Mouse (Mus musculus): ENCODE data around the gene Macrod1. TPM values are rescaled to one million over a fixed set of nuclear protein-coding genes. Genes with fewer than 3 reads are reported as not detected.
"Not testable (repeated sequence)": the region's sequence is repeated elsewhere in the genome, so short reads cannot be mapped to it uniquely, and the experiment has no call there.

Gene Macrod1
- polyA plus RNA-seq, 1 experiment from 2014 or later, result 12.3 TPM

- Histone ChIP-seq H3K27me3 (no peaks in the 10 kb centered on the region), H3K4me1 (replicated peaks) (peaks cover 11% of the 10 kb centered on the region), H3K27ac (no peak overlapping the region), H3K4me3 (replicated peaks) (no peak overlapping the region), H3K9me3 (no peaks in the 10 kb centered on the region), H3K9ac (replicated peaks) (no peak overlapping the region), H3K4me2 (no peak overlapping the region), H3K36me3 (peaks cover 82% of the 10 kb centered on the region)
- no peak for ATAC-seq (ENCODE audit: insufficient number of reproducible peaks, insufficient read depth, low FRiP score, low TSS enrichment, low read depth)
- 90% methylated on average over 5 of the region's 5 CpGs for WGBS
Observed at GRCm38 (mm10) chr19:7034006-7034405, 22.6 kb upstream of the Macrod1 start.

DNA sequence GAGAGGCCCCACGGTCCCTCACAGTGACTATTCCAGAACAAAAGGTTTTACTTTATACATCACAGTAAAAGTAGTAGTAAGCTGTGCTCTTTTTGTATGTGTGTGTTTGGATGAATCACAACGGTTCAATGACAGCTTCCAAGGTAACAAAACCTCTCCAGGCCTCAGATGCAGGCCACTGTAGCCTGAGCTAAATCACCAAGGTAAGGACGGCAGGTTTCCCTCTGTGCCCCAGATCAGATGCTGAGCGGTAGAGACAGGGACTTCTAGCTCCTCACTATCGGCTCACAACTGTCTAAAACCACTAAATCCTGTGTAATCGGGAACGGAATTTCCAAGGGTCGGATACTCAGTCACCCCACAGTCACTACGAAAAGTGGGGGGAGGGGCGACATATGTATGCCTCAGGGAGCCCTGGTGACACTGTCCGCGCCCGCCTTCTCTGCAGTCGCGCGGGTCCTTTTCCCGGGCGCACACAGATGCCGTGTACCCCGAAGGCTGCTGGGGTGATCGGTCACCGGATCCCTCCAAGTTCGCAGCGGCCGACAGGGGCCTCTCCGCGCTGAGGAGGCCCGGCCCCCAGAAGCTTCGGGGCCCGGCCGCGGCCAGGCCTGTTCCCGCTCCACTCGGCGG lies 17.4 kb upstream of the Macrod1 start:
- H3K27me3 ChIP-seq, result no peaks in the 10 kb centered on the region
- H3K4me3 ChIP-seq (replicated peaks), result peak overlapping the region; percentile 89
- WGBS, result 1% methylated on average over 34 of the region's 35 CpGs
- H3K4me1 ChIP-seq (replicated peaks), result peaks cover 17% of the 10 kb centered on the region
- H3K9ac ChIP-seq (replicated peaks), result peak overlapping the region; percentile 93
- no peaks in the 10 kb centered on the region for H3K9me3 ChIP-seq
- H3K36me3 ChIP-seq, result peaks cover 32% of the 10 kb centered on the region
- peak overlapping the region; percentile 81 for H3K4me2 ChIP-seq
- ATAC-seq (ENCODE audit: insufficient number of reproducible peaks, insufficient read depth, low FRiP score, low TSS enrichment, low read depth), result peak; percentile 2
- H3K27ac ChIP-seq, result peak overlapping the region; percentile 93

DNA sequence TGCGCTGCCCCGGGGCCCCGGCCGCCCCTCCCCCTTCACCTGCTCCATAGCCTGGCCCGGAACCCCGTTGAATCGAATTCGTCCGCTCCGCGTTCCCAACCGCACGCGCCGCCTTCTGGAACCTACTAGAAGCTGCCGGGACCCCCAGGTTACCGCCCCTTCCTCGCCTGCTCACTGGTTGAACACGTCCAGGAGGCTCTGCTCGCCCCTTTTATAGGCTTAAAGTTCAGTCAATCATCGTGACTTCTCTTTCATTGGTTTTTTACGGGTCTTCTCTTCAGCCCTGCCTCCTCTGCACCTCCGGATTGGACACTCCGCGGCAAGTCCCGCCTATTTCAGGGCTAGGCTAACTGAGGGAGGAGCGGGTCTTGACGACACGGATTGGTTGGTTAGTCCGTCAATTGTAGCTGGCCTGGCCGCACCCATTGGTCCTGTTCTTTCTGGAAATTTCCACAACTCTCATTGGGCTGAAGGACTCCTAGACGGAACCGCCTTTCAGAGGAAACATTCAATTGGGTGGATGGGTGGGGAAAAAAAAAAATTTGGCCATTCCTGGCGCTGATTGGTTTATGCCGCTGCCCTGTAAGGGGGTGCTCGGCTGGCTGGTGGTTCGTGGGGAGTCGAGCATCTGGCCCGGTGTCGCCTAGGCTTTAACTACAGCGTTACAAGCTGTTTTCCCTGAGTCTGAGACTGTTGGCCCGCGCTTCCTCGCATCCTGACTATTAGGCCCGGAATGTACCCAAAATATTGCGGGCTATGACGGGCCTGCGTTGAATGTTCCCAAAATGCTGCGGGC lies 16.6 kb upstream of the Macrod1 start, which contains the start of gene Stip1:
TSS of gene Stip1 (minus strand) at position 127 of the 796 bp plus-strand sequence.
- Histone ChIP-seq H3K27ac (peak within 1 kb of the TSS; percentile 96), H3K4me2 (peak within 1 kb of the TSS; percentile 81), H3K4me3 (replicated peaks) (peak within 1 kb of the TSS; percentile 89), H3K9ac (replicated peaks) (peak within 1 kb of the TSS; percentile 93), H3K36me3 (peaks cover 25% of the 10 kb centered on the region), H3K4me1 (replicated peaks) (peaks cover 17% of the 10 kb centered on the region), H3K27me3 (no peaks in the 10 kb centered on the region), H3K9me3 (no peaks in the 10 kb centered on the region)
- WGBS, result under 1% methylated on average over 49 of the region's 49 CpGs
- ATAC-seq (ENCODE audit: insufficient number of reproducible peaks, insufficient read depth, low FRiP score, low TSS enrichment, low read depth), result peak; percentile 98

GRCm38 (mm10) chr19:7040637-7041130 lies 15.9 kb upstream of the Macrod1 start:
- H3K9ac ChIP-seq (replicated peaks), result peak overlapping the region; percentile 71
- peaks cover 19% of the 10 kb centered on the region for H3K36me3 ChIP-seq
- H3K27me3 ChIP-seq, result no peaks in the 10 kb centered on the region
- ATAC-seq (ENCODE audit: insufficient number of reproducible peaks, insufficient read depth, low FRiP score, low TSS enrichment, low read depth), result 0 out of 2 replicates have a peak, but pooled peaks have one; percentile 0
- H3K4me2 ChIP-seq, result peak overlapping the region; percentile 81
- H3K27ac ChIP-seq, result peak overlapping the region; percentile 96
- 29% methylated on average over 13 of the region's 13 CpGs for WGBS
- H3K4me1 ChIP-seq (replicated peaks), result peaks cover 17% of the 10 kb centered on the region
- no peaks in the 10 kb centered on the region for H3K9me3 ChIP-seq
- peak overlapping the region; percentile 89 for H3K4me3 ChIP-seq (replicated peaks)

- Histone ChIP-seq H3K4me3 (replicated peaks) (no peak overlapping the region), H3K4me2 (peak overlapping the region; percentile 81), H3K27me3 (no peaks in the 10 kb centered on the region), H3K4me1 (replicated peaks) (peaks cover 17% of the 10 kb centered on the region), H3K36me3 (peaks cover 18% of the 10 kb centered on the region), H3K27ac (peak overlapping the region; percentile 96), H3K9ac (replicated peaks) (no peak overlapping the region), H3K9me3 (no peaks in the 10 kb centered on the region)
- ATAC-seq (ENCODE audit: insufficient number of reproducible peaks, insufficient read depth, low FRiP score, low TSS enrichment, low read depth), result no peak
- 88% methylated on average over 2 of the region's 2 CpGs for WGBS
Observed at GRCm38 (mm10) chr19:7041171-7041570, 15.4 kb upstream of the Macrod1 start.

- H3K9me3 ChIP-seq, result no peaks in the 10 kb centered on the region
- H3K27me3 ChIP-seq, result no peaks in the 10 kb centered on the region
- no peak overlapping the region for H3K27ac ChIP-seq
- ATAC-seq (ENCODE audit: insufficient number of reproducible peaks, insufficient read depth, low FRiP score, low TSS enrichment, low read depth), result no peak
- no peaks in the 10 kb centered on the region for H3K36me3 ChIP-seq
- no peak overlapping the region for H3K4me2 ChIP-seq
- peaks cover 6% of the 10 kb centered on the region for H3K4me1 ChIP-seq (replicated peaks)
- H3K9ac ChIP-seq (replicated peaks), result no peak overlapping the region
- no peak overlapping the region for H3K4me3 ChIP-seq (replicated peaks)
- WGBS, result 65% methylated on average over 4 of the region's 4 CpGs
Observed at GRCm38 (mm10) chr19:7044279-7044678, 12.3 kb upstream of the Macrod1 start.

- no peak overlapping the region for H3K4me2 ChIP-seq
- WGBS, result 31% methylated on average over 4 of the region's 4 CpGs
- no peak overlapping the region for H3K4me3 ChIP-seq (replicated peaks)
- H3K9ac ChIP-seq (replicated peaks), result no peak overlapping the region
- no peaks in the 10 kb centered on the region for H3K36me3 ChIP-seq
- no peaks in the 10 kb centered on the region for H3K27me3 ChIP-seq
- peaks cover 6% of the 10 kb centered on the region for H3K4me1 ChIP-seq (replicated peaks)
- no peak overlapping the region for H3K27ac ChIP-seq
- no peak for ATAC-seq (ENCODE audit: insufficient number of reproducible peaks, insufficient read depth, low FRiP score, low TSS enrichment, low read depth)
- no peaks in the 10 kb centered on the region for H3K9me3 ChIP-seq
Observed at GRCm38 (mm10) chr19:7044706-7045105, 11.9 kb upstream of the Macrod1 start.

DNA sequence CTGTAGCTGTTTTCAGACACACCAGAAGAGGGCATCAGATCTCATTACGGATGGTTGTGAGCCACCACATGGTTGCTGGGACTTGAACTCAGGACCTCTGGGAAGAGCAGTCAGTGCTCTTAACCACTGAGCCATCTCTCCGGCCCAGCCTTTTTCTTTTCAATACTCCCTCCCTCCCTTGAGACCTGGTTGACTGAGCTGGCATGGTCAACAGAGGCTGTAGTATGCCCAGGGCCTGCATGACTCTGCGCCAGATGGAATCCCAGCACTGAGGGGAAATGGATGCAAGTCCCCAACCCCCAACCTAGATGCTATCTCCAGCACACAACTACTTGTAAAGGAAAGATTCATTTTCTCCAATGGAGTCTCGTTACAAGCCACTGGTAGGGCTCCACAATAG lies 3.2 kb upstream of the Macrod1 start:
- 85% methylated on average over 4 of the region's 4 CpGs for WGBS

GRCm38 (mm10) chr19:7054772-7055171 lies 1.8 kb upstream of the Macrod1 start:
- Histone ChIP-seq H3K27ac (no peak overlapping the region), H3K4me1 (replicated peaks) (peaks cover 29% of the 10 kb centered on the region), H3K9ac (replicated peaks) (no peak overlapping the region), H3K4me2 (no peak overlapping the region), H3K27me3 (peaks cover 28% of the 10 kb centered on the region), H3K9me3 (no peaks in the 10 kb centered on the region), H3K36me3 (no peaks in the 10 kb centered on the region), H3K4me3 (replicated peaks) (no peak overlapping the region)
- no peak for ATAC-seq (ENCODE audit: insufficient number of reproducible peaks, insufficient read depth, low FRiP score, low TSS enrichment, low read depth)
- 54% methylated on average over 10 of the region's 10 CpGs for WGBS

More for the DNA sequence above, 3.2 kb upstream of the Macrod1 start:
- not testable (repeated sequence) for H3K4me2 ChIP-seq; ATAC-seq (ENCODE audit: insufficient number of reproducible peaks, insufficient read depth, low FRiP score, low TSS enrichment, low read depth); H3K9ac ChIP-seq (replicated peaks); H3K36me3 ChIP-seq; H3K9me3 ChIP-seq; H3K4me3 ChIP-seq (replicated peaks); H3K27ac ChIP-seq
- peaks cover 23% of the 10 kb centered on the region for H3K27me3 ChIP-seq
- peaks cover 26% of the 10 kb centered on the region for H3K4me1 ChIP-seq (replicated peaks)

DNA sequence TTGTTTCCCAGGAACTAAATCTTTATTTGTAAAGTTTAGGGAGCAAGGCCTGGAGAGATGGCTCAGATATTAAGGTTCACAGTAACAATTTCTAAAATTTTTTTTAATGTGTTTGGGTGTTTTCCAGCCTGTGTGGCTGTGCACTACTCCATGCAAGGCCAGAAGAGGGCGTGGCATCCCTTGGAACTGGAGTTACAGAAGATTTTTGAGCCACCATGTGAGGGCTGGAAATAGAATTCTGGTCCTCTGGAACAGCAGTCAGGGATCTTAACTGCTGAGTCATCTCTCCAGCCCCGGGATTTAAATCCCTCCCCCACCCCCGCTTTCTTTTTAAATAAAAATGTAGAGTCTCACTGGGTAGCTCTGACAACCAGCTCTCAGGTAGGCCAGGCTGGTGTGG lies 1.4 kb upstream of the Macrod1 start:
- WGBS, result 45% methylated on average over 3 of the region's 3 CpGs
- Histone ChIP-seq H3K27me3 (peaks cover 32% of the 10 kb centered on the region), H3K4me3 (replicated peaks) (no peak overlapping the region), H3K4me2 (no peak overlapping the region), H3K27ac (no peak overlapping the region), H3K36me3 (no peaks in the 10 kb centered on the region), H3K9ac (replicated peaks) (no peak overlapping the region), H3K9me3 (no peaks in the 10 kb centered on the region), H3K4me1 (replicated peaks) (peaks cover 29% of the 10 kb centered on the region)
- no peak for ATAC-seq (ENCODE audit: insufficient number of reproducible peaks, insufficient read depth, low FRiP score, low TSS enrichment, low read depth)

- Histone ChIP-seq H3K27me3 (peaks cover 33% of the 10 kb centered on the region), H3K9ac (replicated peaks) (peak overlapping the region; percentile 77), H3K4me3 (replicated peaks) (peak overlapping the region; percentile 74), H3K36me3 (no peaks in the 10 kb centered on the region), H3K4me1 (replicated peaks) (peaks cover 29% of the 10 kb centered on the region), H3K27ac (0 out of 2 replicates have a peak overlapping the region, but pooled peaks have one; percentile 41), H3K4me2 (peak overlapping the region; percentile 100), H3K9me3 (no peaks in the 10 kb centered on the region)
- ATAC-seq (ENCODE audit: insufficient number of reproducible peaks, insufficient read depth, low FRiP score, low TSS enrichment, low read depth), result peak; percentile 39
- WGBS, result 5% methylated on average over 16 of the region's 16 CpGs
Observed at GRCm38 (mm10) chr19:7057126-7057721, 614 bp downstream of the Macrod1 start.

Data from limb, embryonic 12.5 days (tissue).